Mouse (Mus musculus) bone marrow macrophage, adult 2 months (primary cell): Measurements from ENCODE around the gene Gm10837. TPM values are rescaled to one million over a fixed set of nuclear protein-coding genes. Genes with fewer than 3 reads are reported as not detected.

ENCODE experiments used
- H3K27ac ChIP-seq: 2 replicates; pipeline ENCODE4 v1.5.1; 2012; ENCODE audit warnings: low read depth, low read length; ENCODE audit not compliant: insufficient read depth
- H3K4me1 ChIP-seq: 2 replicates; pipeline ENCODE4 v1.6.1; 2012; ENCODE audit warnings: low read length; ENCODE audit not compliant: control insufficient read depth, insufficient read depth
- H3K4me3 ChIP-seq: 2 replicates; pipeline ENCODE4 v1.5.1; 2012; ENCODE audit warnings: mild to moderate bottlenecking, low read length, moderate library complexity; ENCODE audit not compliant: insufficient read depth
- CTCF ChIP-seq: IDR thresholded peaks from 2 replicates; pipeline ENCODE4 v1.5.1; 2012; ENCODE audit warnings: low read depth, mild to moderate bottlenecking, low read length, moderate library complexity
- POLR2A ChIP-seq: IDR thresholded peaks from 2 replicates; pipeline ENCODE4 v1.6.1; 2012; ENCODE audit warnings: mild to moderate bottlenecking, low read depth, low read length, borderline replicate concordance
- polyA plus RNA-seq: library from polyadenylated mRNA; stranded (reverse); fragments of >200 nt; gene quantifications from 2 replicates; pipeline ENCODE4 v1.2.4, GENCODE M21; 2012; ENCODE audit not compliant: missing spikeins, insufficient read depth, insufficient read length

The Gm10837 gene
- polyA plus RNA-seq, 1 experiment = not detected

DNA sequence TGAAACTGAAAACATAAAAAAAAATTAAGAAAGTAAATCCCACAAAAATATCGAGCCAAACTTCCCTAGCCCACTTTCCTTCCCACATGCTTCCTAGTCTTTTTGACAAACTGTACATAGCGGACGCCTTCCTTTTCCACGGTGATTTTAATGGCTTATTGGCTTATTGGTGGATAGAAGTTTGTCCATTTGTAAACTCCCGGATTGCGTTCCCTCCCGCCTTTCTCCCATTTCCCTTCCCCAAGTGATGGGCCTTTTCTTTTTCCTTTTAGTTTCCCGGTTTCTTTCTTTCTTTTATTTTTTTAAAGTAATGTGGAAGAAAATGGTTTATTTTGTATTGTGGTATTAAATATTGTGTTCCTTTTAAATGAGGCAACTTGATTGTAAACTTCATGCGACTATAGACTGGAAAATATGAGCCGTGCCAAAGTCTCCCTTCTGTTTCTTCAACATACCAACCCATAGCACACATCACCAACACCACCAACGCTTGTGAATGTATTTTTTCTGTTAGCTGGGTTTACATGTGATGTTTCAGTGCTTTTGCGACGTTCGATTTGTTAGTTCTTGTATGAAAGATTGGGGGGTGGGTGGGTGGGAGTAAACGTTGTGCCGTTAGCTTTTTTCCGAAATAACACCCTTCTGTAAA, 10.8 kb upstream of the Gm10837 start:
- no peak for TF ChIP-seq POLR2A
- TF ChIP-seq CTCF = no peak
- Histone ChIP-seq H3K4me3 (no peak overlapping the region), H3K27ac (no peak overlapping the region), H3K4me1 (no peaks in the 10 kb centered on the region)

DNA sequence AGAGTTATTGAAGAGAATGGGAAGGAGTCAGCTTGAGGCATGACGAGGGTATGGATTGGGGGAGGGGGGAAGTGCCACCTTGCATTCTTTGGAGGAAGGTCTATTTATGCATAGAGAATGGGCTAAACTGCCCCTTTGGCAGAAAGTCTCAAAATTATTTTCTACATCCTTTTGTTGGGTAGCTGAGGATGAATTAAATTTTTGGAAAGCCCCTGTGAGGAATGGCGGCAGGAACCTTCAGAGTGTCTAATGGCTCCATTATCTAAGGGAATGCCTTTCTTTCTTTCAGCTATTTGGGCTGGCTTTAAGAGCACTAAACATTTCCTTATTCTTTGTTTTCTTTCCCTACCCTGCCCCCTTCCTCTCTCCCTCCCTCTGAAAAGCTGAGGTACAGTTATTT, 10.0 kb upstream of the Gm10837 start:
- Histone ChIP-seq H3K4me1 (no peaks in the 10 kb centered on the region), H3K27ac (no peak overlapping the region), H3K4me3 (no peak overlapping the region)
- no peak for TF ChIP-seq POLR2A

DNA sequence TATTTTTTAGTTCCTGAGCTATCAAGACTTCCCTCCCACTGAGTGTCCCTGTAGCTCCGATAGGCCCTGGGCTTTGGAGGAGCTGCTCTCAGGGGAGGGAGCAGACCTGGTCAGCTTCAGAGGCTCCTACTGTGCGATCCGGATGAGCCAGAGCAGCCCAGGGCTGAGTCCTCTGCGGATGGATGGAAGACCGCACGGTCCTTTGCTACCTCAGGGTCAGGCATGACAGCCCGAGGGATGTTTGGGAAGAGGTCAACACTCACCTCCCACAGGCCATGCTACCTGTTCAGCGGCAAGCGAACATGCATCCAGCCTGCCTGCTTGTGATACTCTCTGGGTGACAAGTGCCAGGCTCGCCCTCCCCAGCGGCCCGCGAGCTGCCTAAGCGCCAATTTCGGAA, 9.2 kb upstream of the Gm10837 start:
- Histone ChIP-seq H3K4me3 (no peak overlapping the region), H3K27ac (no peak overlapping the region), H3K4me1 (no peaks in the 10 kb centered on the region)
- TF ChIP-seq CTCF = no peak
- TF ChIP-seq POLR2A = no peak

DNA sequence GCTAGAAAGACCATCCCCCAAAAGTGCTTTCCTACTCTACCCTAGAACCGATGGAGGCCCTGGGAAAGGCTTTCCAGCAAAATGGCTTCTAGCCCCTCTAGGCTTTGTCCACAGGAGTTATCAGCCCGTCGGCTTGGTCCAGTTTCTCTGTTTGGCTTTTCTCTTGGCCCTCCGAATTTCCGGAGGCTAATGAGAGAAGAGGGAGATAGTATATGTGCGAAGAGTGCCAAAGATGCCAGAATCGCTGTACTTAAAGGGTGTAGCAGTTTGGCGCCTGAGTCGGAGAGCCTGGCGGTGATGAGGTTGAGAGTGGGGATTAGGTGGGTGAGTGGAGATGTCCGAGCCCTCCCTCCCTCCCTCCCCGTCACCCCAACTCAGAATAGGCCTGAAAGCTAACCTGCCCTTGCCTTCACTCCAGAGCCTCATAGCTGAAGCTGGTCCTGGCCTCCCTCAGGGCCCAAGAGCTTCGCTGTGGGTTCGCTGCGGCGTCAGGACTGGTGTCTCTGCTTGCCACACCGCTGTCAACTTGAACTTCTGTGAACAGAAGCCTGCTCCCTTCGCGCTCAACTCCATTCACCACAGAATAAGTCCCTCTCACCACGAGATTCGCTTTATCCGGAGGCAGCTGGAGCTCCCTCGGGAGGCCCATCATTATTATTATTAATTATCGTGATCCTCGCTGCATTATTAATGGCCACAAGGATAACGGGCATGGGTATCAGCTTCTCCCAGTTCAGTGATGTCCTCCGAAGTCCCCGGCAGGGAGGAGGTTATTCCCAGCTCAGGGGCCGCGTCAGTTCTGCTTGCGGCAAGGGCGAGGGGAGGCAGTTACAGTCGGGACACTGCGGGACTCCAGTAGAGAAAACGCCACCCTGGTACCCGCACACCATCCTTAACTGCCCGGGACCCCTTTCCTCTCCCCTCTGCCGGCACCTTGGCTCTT, 8.0 kb upstream of the Gm10837 start:
- Histone ChIP-seq H3K4me3 (no peak overlapping the region), H3K4me1 (no peaks in the 10 kb centered on the region), H3K27ac (no peak overlapping the region)
- TF ChIP-seq POLR2A (no peak), CTCF (no peak)

DNA sequence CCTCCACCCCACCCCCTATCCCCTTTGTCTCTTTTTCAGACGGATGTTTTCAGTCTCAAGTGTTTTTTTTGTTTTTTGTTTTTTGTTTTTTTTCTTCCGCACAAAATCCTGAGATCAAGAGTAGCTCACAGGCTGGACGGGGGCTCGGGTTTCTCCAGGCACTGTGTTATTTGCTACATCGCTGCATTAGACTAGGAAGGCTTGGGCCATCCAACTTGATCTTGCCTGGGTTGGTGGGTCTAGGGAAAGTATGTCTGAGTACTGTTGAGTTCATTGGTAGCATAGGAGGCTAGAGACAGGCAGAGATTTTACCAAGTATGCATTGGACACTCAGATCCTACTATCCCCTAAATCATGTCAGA, 7.4 kb upstream of the Gm10837 start:
- no peak overlapping the region for H3K4me3 ChIP-seq
- H3K4me1 ChIP-seq = no peaks in the 10 kb centered on the region
- TF ChIP-seq CTCF (no peak), POLR2A (no peak)
- H3K27ac ChIP-seq = no peak overlapping the region

DNA sequence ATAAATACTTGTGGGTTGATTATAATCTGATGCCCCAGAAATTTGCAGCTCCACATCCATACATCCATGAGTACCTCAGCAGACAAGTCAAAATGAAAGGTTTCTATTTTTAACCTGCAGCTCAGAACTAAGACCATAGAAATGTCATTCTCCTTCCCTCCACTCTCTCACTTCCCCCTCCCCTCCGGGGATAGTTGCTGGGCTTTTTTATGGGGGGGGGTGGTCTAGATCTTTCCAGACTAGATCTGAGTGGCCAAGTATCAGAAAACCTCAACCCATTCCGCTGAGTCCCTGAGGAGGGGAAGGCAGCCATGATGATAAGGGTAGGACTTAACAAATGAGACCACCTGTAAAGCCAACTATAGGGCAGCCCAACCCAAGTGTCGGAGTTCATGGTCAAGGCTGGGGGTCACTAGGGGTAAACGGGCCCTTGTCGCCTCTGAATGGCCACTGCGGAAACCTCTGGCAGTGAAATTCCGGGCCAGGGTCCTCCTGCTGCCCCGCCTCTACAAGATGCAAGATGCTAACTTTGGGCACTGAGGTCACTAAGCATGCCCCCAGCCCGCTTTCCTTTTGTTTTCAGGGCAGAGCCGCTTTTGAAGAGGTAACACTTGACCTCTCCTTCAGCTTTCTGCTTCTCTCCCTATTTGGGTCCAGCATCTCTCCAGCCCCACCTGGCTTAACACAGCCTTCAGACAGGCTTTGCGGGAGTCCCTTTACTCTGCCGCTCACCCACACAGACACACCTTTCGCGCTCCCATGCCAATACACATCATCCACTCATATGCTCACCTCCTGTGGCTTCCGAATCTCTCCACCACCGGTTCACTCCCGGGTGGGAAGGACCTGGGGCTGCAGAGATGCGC, 6.6 kb upstream of the Gm10837 start:
- H3K4me3 ChIP-seq = no peak overlapping the region
- TF ChIP-seq CTCF = no peak
- H3K4me1 ChIP-seq = no peaks in the 10 kb centered on the region
- no peak overlapping the region for H3K27ac ChIP-seq

DNA sequence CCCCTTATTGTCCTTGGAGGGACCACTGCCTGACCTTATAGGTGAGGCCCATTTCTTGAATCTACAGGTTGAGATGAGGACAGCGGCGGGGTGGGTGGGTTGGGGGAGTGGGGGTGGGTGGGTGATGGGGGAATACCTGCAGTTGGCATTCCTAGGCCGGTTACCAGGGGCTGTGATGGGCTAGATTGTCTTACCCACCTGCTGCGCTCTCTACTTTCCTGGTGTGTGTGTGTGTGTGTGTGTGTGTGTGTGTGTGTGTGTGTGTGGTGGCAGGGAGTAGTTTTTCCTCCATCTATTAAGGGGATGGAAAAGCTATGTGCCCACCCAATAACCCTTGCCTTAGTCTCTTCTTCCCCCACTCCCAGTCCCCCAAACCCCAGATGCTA, 5.9 kb upstream of the Gm10837 start:
- H3K27ac ChIP-seq = no peak overlapping the region
- H3K4me1 ChIP-seq = no peaks in the 10 kb centered on the region
- TF ChIP-seq CTCF (no peak), POLR2A (no peak)
- H3K4me3 ChIP-seq = no peak overlapping the region

DNA sequence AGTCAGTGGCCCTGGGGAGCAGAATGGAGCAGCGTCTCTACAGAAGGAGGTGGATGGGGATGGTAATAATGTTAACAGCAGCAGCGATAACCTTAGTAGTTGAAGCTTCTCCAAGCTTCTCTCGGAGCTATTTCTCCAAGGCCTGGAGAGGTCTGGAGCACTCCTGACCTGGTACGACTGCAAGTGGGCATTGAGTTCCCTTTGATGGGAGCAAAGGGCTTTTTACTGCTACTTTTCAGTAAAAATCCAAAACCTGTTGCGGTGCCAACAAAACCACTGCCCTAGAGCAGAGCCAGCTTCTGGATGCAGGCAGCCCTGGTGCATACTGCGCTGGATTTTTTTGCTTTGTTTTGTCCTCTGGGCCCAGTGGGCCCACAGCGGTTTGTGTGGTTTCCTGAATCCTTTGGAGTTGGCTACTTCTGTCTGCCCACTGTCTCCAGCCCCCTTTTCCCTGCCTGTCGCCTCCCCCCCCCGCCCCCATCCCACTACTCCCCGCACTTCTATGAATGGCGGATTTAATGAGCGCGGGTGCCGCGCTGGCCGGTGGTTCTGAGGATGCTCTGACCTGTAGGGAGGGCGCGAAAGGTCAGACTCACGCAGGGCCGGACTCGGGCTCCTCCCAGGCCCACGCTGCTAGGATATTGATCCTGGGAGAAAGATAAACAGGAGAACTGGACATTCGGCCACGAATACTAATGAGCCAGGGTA, 5.4 kb upstream of the Gm10837 start:
- Histone ChIP-seq H3K27ac (no peak overlapping the region), H3K4me1 (no peaks in the 10 kb centered on the region), H3K4me3 (no peak overlapping the region)
- no peak for TF ChIP-seq CTCF

DNA sequence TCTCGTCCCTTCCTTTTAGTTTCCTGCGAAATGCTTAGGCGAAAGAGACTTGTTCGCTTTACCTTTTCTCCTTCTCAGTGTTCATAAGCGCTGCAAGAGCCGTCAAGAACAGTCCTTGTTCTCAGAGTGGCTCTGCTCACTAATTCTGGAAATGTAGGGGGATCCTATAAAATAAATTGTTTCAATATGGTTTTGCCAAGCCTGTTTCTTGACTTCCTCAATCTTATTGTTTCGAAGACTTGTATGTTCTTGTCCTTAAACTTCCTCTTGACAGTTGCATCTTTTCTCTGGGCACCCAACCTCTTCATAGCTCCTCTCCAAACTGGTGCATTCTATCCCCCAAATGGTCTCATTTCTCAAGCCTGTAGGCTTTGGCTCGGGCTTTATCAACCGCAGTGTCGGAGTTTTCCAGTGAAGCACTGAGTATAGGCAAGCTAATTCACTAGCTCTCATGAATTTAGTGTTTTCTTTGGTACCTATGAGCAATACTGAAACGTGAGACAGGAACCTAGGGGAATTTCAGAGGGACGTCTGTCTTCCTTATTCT, 4.7 kb upstream of the Gm10837 start:
- Histone ChIP-seq H3K27ac (no peak overlapping the region), H3K4me3 (no peak overlapping the region), H3K4me1 (no peaks in the 10 kb centered on the region)
- no peak for TF ChIP-seq CTCF
- no peak for TF ChIP-seq POLR2A
